10 mouse cellular contexts compared by ENCODE assay signal in genomic region chr13:55465184-55465583, GRCm38 (mm10). TPM values are rescaled to one million over a fixed set of nuclear protein-coding genes. Genes with fewer than 3 reads are reported as not detected.
DNase-seq lines count a peak whose midpoint lies in the region; ATAC-seq and TF ChIP-seq lines count a peak whose summit lies in the region.
"Had no signal": no experiment of that assay in that cellular context is flagged by ENCODE, and none has a peak within 500 bp of the region (broad histone marks: within the 10 kb centered on the region; RNA-seq: fewer than 3 reads in every experiment).

No protein-coding gene starts in this region.

- H3K27me3 ChIP-seq in intestine, postnatal 0 days (replicated peaks; ENCODE audit: control insufficient read depth, insufficient read depth, low read length) = peaks cover 13% of the 10 kb centered on the region; the same call in 1 of the 2 replicates
- no peaks in the 10 kb centered on the region for H3K27me3 ChIP-seq in stomach, embryonic 15.5 days (replicated peaks)

- H3K4me3 ChIP-seq in intestine, postnatal 0 days (ENCODE audit: low read depth, low read length) = peak overlapping the region; percentile 54; the same call in 1 of the 2 replicates
- H3K4me3 ChIP-seq in stomach, embryonic 15.5 days (replicated peaks) = no peak overlapping the region

- peak; percentile 27 to 28 for DNase-seq in cerebellum, adult 18-20 months
- no peak for DNase-seq in cerebellum, postnatal 36 days
- peak; percentile 28 for DNase-seq in thymus, postnatal 4 days
- DNase-seq in thymus, postnatal 0 days (ENCODE audit: low spot score) = no peak

- H3K27ac ChIP-seq in intestine, postnatal 0 days (ENCODE audit: low read depth, low read length) = no peak overlapping the region
- no peak overlapping the region for H3K27ac ChIP-seq in stomach, embryonic 15.5 days

- WGBS in intestine, postnatal 0 days = 52% methylated on average over 3 of the region's 3 CpGs
- 31% methylated on average over 3 of the region's 3 CpGs for WGBS in stomach, embryonic 15.5 days

- H3K36me3 ChIP-seq in intestine, postnatal 0 days (ENCODE audit: control insufficient read depth, insufficient read depth) = peaks cover 9% of the 10 kb centered on the region
- H3K36me3 ChIP-seq in stomach, embryonic 15.5 days = peaks cover 6% of the 10 kb centered on the region

- H3K4me2 ChIP-seq in intestine, postnatal 0 days (replicated peaks; ENCODE audit: low read depth) = no peak overlapping the region
- H3K4me2 ChIP-seq in stomach, embryonic 15.5 days = peak overlapping the region; percentile 98; the same call in 1 of the 2 replicates

- H3K9ac ChIP-seq in intestine, postnatal 0 days (ENCODE audit: low read depth, low read length) = no peak overlapping the region
- no peak overlapping the region for H3K9ac ChIP-seq in stomach, embryonic 15.5 days

- ATAC-seq in intestine, postnatal 0 days = no peak
- no peak for ATAC-seq in stomach, embryonic 15.5 days (ENCODE audit: insufficient read depth, low FRiP score, low read depth)
- ATAC-seq in activated CD4-positive, CD25-positive, alpha-beta regulatory T cell, adult 4 months = no peak
- no peak for ATAC-seq in megakaryocyte-erythroid progenitor cell, adult 5-6 weeks (replicated peaks; ENCODE audit: low FRiP score, low TSS enrichment, poor library complexity, severe bottlenecking)

- no peaks in the 10 kb centered on the region for H3K4me1 ChIP-seq in intestine, postnatal 0 days (replicated peaks; ENCODE audit: control insufficient read depth, insufficient read depth, low read length)
- peaks cover 13% of the 10 kb centered on the region; the same call in 1 of the 2 replicates for H3K4me1 ChIP-seq in stomach, embryonic 15.5 days

- no peak for TF ChIP-seq CTCF in intestine, postnatal 0 days (IDR thresholded peaks at IDR 0.05; ENCODE audit: low read depth)

- H3K9me3 ChIP-seq in intestine, postnatal 0 days (ENCODE audit: control insufficient read depth) = no peaks in the 10 kb centered on the region
- H3K9me3 ChIP-seq in stomach, embryonic 15.5 days = no peaks in the 10 kb centered on the region

RNA-seq across cellular contexts. Expression of gene Prr7, which starts 1.1 kb away (rescaled TPM):
- 0.27 and 0.46 TPM in 2 replicates for polyA plus RNA-seq in thymus, postnatal 0 days (2015; fragmentation: Nextera tagmentation; extraction: Ambion mirVana)
- 0.14 and 0.27 TPM in 2 replicates for polyA plus RNA-seq in intestine, postnatal 0 days (2015; fragmentation: Nextera tagmentation; extraction: Ambion mirVana)
- polyA plus RNA-seq in stomach, embryonic 15.5 days (2015; fragmentation: Nextera tagmentation; extraction: Ambion mirVana) = 0.72 and 0.85 TPM in 2 replicates
- not detected for polyA plus RNA-seq in activated CD4-positive, CD25-positive, alpha-beta regulatory T cell, adult 4 months (2017; shearing (Covaris generic))
- total RNA-seq in megakaryocyte-erythroid progenitor cell, adult 5-6 weeks (2014; fragmentation: Nextera tagmentation) = not detected in 2 replicates
- total RNA-seq in megakaryocyte-erythroid progenitor cell, adult 5-6 weeks (2017) = not detected in 2 replicates

RNA-seq across cellular contexts. Expression of gene Grk6, which starts 20.3 kb away (rescaled TPM):
- polyA plus RNA-seq in thymus, postnatal 0 days (2015; fragmentation: Nextera tagmentation; extraction: Ambion mirVana) = 76.9 and 87.8 TPM in 2 replicates
- polyA plus RNA-seq in intestine, postnatal 0 days (2015; fragmentation: Nextera tagmentation; extraction: Ambion mirVana) = 10.5 and 11.4 TPM in 2 replicates
- 39.1 and 40.7 TPM in 2 replicates for polyA plus RNA-seq in stomach, embryonic 15.5 days (2015; fragmentation: Nextera tagmentation; extraction: Ambion mirVana)
- 10 to 100 TPM; 38.6 to 43.6 TPM for polyA plus RNA-seq in activated CD4-positive, CD25-positive, alpha-beta regulatory T cell, adult 4 months (2017; shearing (Covaris generic))
- 61.4 and 80.6 TPM in 2 replicates for total RNA-seq in megakaryocyte-erythroid progenitor cell, adult 5-6 weeks (2014; fragmentation: Nextera tagmentation)
- total RNA-seq in megakaryocyte-erythroid progenitor cell, adult 5-6 weeks (2017) = 67.7 and 82.4 TPM in 2 replicates

RNA-seq across cellular contexts. Expression of gene Dbn1, which starts 22.7 kb away (rescaled TPM):
- polyA plus RNA-seq in thymus, postnatal 0 days (2015; fragmentation: Nextera tagmentation; extraction: Ambion mirVana) = 8.4 and 9.3 TPM in 2 replicates
- polyA plus RNA-seq in intestine, postnatal 0 days (2015; fragmentation: Nextera tagmentation; extraction: Ambion mirVana) = 31.3 and 34.8 TPM in 2 replicates
- 110 and 115 TPM in 2 replicates for polyA plus RNA-seq in stomach, embryonic 15.5 days (2015; fragmentation: Nextera tagmentation; extraction: Ambion mirVana)
- under 1 TPM in 1 of 2 experiments, not detected in 1; 0.25 TPM for polyA plus RNA-seq in activated CD4-positive, CD25-positive, alpha-beta regulatory T cell, adult 4 months (2017; shearing (Covaris generic))
- 0.84 TPM in 1 of 2 replicates, not detected in the other for total RNA-seq in megakaryocyte-erythroid progenitor cell, adult 5-6 weeks (2014; fragmentation: Nextera tagmentation)
- total RNA-seq in megakaryocyte-erythroid progenitor cell, adult 5-6 weeks (2017) = 2.4 TPM in 1 of 2 replicates, not detected in the other

RNA-seq across cellular contexts. Expression of gene F12, which starts 38.6 kb away (rescaled TPM):
- polyA plus RNA-seq in thymus, postnatal 0 days (2015; fragmentation: Nextera tagmentation; extraction: Ambion mirVana) = 0.12 TPM in 1 of 2 replicates, not detected in the other
- polyA plus RNA-seq in intestine, postnatal 0 days (2015; fragmentation: Nextera tagmentation; extraction: Ambion mirVana) = 1.2 and 2.3 TPM in 2 replicates
- polyA plus RNA-seq in stomach, embryonic 15.5 days (2015; fragmentation: Nextera tagmentation; extraction: Ambion mirVana) = 2.5 and 6.8 TPM in 2 replicates
- not detected for polyA plus RNA-seq in activated CD4-positive, CD25-positive, alpha-beta regulatory T cell, adult 4 months (2017; shearing (Covaris generic))
- total RNA-seq in megakaryocyte-erythroid progenitor cell, adult 5-6 weeks (2014; fragmentation: Nextera tagmentation) = not detected in 2 replicates
- total RNA-seq in megakaryocyte-erythroid progenitor cell, adult 5-6 weeks (2017) = not detected in 2 replicates
- total RNA-seq: CH12.LX had no signal
- polyA plus RNA-seq: heart, embryonic 14.5 days had no signal

RNA-seq across cellular contexts. Expression of gene Pdlim7, which starts 48.3 kb away (rescaled TPM):
- 37.5 and 39.4 TPM in 2 replicates for polyA plus RNA-seq in thymus, postnatal 0 days (2015; fragmentation: Nextera tagmentation; extraction: Ambion mirVana)
- 131 and 142 TPM in 2 replicates for polyA plus RNA-seq in intestine, postnatal 0 days (2015; fragmentation: Nextera tagmentation; extraction: Ambion mirVana)
- polyA plus RNA-seq in stomach, embryonic 15.5 days (2015; fragmentation: Nextera tagmentation; extraction: Ambion mirVana) = 198 and 218 TPM in 2 replicates
- 10 to 100 TPM in 1 of 2 experiments, 1 to 10 TPM in 1; 7.4 to 14.4 TPM for polyA plus RNA-seq in activated CD4-positive, CD25-positive, alpha-beta regulatory T cell, adult 4 months (2017; shearing (Covaris generic))
- 11.5 and 13.2 TPM in 2 replicates for total RNA-seq in megakaryocyte-erythroid progenitor cell, adult 5-6 weeks (2014; fragmentation: Nextera tagmentation)
- total RNA-seq in megakaryocyte-erythroid progenitor cell, adult 5-6 weeks (2017) = 3.0 and 4.3 TPM in 2 replicates

Comparison
In these comparisons a context has a peak if more than half of its experiments do, and no peak if none do; other contexts are left out.
1. DNase-seq: peak in cerebellum, adult 18-20 months (2 of 2) and thymus, postnatal 4 days (single experiment); none in cerebellum, postnatal 36 days (0 of 2) and thymus, postnatal 0 days (single experiment).